Mouse (Mus musculus) neural tube, embryonic 13.5 days (tissue): Measurements from ENCODE around the gene Ston1. TPM values are rescaled to one million over a fixed set of nuclear protein-coding genes. Genes with fewer than 3 reads are reported as not detected.
A peak's percentile ranks its signal among the peaks of the same experiment; 100 is the strongest.

Experiments
- ATAC-seq: fragments of 200-750 bp; cut with Nextera tagmentation; 2 replicates; pipeline ENCODE4 v1.8.0; 2017; ENCODE audit warnings: low read depth, mild to moderate bottlenecking, moderate TSS enrichment, moderate library complexity
- H3K27ac ChIP-seq: fragments of 300-500 bp; sonication (generic); replicated peaks from 2 replicates; pipeline ENCODE4 v1.5.1; 2015; ENCODE audit warnings: moderate library complexity, mild to moderate bottlenecking, inconsistent platforms
- H3K27me3 ChIP-seq: fragments of 300-500 bp; sonication (generic); 2 replicates; pipeline ENCODE4 v1.6.1; 2015; ENCODE audit warnings: mild to moderate bottlenecking, inconsistent platforms
- H3K36me3 ChIP-seq: fragments of 300-500 bp; sonication (generic); 2 replicates; pipeline ENCODE4 v1.6.1; 2015; ENCODE audit warnings: mild to moderate bottlenecking, inconsistent platforms
- H3K4me1 ChIP-seq: fragments of 300-500 bp; sonication (generic); replicated peaks from 2 replicates; pipeline ENCODE4 v1.6.1; 2015; ENCODE audit warnings: inconsistent platforms
- H3K4me2 ChIP-seq: fragments of 300-500 bp; sonication (generic); 2 replicates; pipeline ENCODE4 v1.6.1; 2015; ENCODE audit warnings: inconsistent platforms, mild to moderate bottlenecking, moderate library complexity
- H3K4me3 ChIP-seq: fragments of 300-500 bp; sonication (generic); 2 replicates; pipeline ENCODE4 v1.5.1; 2015; ENCODE audit warnings: mild to moderate bottlenecking, inconsistent platforms
- H3K9ac ChIP-seq: fragments of 300-500 bp; sonication (generic); 2 replicates; pipeline ENCODE4 v1.6.1; 2015; ENCODE audit warnings: moderate library complexity, mild to moderate bottlenecking, inconsistent platforms
- H3K9me3 ChIP-seq: fragments of 300-500 bp; sonication (generic); 2 replicates; pipeline ENCODE4 v1.6.1; 2016; ENCODE audit warnings: inconsistent platforms
- WGBS: fragments of 180-500 bp; shearing (Covaris S2); methylation state at CpG from one replicate; pipeline ENCODE4 v1.1.7; 2015; 5-methylcytosine and 5-hydroxymethylcytosine counted together
- polyA plus RNA-seq: library from polyadenylated mRNA; unstranded; fragments of >200 nt; fragmentation: Nextera tagmentation; extraction: Ambion mirVana; gene quantifications from 2 replicates; pipeline ENCODE4 v1.2.1, GENCODE M21; 2015

The Ston1 gene
- polyA plus RNA-seq, 1 experiment from 2014 or later: 2.7 TPM

DNA sequence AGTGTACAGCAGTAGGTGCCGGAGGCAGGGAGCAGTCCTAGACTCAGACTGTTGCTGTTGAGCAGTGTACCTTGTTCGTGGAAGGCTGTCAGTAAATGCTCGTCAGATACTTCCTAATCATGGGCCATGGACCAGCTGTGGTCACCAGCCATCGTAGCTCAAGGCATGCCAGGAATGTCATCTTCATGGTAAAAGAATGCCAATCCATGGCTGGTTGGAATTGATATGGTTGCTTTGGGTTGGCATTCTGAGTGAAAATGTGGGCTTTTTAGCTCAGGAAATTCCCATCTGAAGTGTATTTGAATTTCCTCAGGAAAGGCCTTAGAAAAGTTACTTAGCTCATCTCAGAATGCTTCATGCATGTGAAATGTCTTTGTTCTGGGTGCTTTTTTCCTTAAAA lies 2.4 kb upstream of the Ston1 start:
- Histone ChIP-seq H3K9ac (no peak overlapping the region), H3K4me3 (no peak overlapping the region), H3K27ac (no peak overlapping the region), H3K4me1 (peaks cover 29% of the 10 kb centered on the region), H3K36me3 (peaks cover 13% of the 10 kb centered on the region; the same call in 1 of the 2 replicates), H3K4me2 (no peak overlapping the region), H3K27me3 (no peaks in the 10 kb centered on the region), H3K9me3 (no peaks in the 10 kb centered on the region)
- WGBS: 90% methylated on average over 4 of the region's 4 CpGs
- no peak for ATAC-seq

DNA sequence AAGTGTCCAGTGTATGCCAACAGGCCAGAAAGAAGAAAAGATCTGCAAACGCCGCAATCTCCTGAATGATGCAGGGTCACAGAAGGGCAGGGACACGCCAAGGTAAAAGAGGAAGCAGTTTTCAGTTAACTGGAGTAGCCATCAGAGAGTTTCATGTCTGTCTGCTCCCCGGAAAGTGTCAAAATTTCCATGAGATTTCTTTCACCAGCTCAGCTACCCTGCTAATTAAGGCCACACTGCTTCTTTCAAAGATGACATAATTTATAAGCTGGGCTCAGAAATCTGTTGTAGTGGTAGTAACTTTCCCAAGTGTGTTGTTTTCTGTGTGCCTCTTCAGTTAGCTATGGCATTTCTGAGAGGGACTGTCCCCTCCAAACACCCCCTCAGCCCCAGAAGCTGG lies 1.4 kb upstream of the Ston1 start:
- Histone ChIP-seq H3K9ac (no peak overlapping the region), H3K36me3 (peaks cover 10% of the 10 kb centered on the region; the same call in 1 of the 2 replicates), H3K27ac (no peak overlapping the region), H3K4me3 (no peak overlapping the region), H3K27me3 (no peaks in the 10 kb centered on the region), H3K9me3 (no peaks in the 10 kb centered on the region), H3K4me2 (no peak overlapping the region), H3K4me1 (peaks cover 34% of the 10 kb centered on the region)
- no peak for ATAC-seq
- 69% methylated on average over 4 of the region's 4 CpGs for WGBS

DNA sequence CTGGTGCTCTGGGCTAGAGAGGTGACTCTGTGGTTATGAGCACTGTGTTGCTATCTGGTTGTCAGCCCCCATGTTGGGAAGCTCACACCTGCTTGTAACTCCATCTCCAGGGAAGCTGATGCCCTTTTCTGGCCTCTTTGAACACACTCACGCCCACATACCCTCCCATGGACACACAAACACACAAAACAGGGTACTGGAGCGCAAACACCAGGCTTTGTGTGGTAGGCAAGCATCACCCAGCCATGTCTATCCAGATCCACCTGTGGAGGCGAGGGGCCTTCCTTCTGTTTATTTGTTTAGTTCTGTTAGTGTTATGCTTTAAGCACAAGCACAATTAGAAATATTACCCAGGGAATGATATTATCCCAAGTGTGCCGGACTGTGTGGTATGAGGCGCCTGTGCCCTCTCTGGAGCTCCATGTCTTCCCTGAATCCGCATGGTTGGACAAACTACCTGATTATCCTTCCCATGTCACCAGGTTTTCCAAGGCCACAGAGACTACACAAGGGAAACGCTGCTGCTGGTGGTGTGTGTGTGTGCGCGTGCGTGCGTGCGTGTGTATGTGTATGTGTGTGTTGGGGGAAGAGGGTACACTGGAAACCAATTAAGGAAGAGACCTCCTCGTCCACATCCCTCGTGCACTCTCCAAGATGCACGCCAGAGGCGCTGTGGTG lies 801 bp upstream of the Ston1 start:
- peaks cover 7% of the 10 kb centered on the region; the same call in 1 of the 2 replicates for H3K36me3 ChIP-seq
- H3K9ac ChIP-seq: peak overlapping the region; percentile 76
- 32% methylated on average over 16 of the region's 16 CpGs for WGBS

DNA sequence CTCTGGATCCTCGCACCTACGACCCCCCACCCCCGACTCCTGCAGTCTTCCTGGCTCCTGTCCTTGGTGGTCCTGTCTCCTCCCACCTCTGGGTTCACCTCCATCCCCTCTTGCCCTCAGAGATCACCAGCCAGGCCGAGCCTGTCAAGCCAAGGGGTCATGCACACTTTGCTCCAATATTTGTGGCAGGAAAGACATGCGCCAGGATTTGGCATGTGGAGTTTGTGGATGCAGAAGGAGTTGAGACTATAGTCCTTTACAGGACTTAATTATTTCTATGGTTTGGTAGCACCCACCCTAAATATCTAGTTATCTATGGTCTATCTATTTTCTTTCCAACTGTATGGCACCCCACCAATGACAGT lies 554 bp downstream of the Ston1 start:
- Histone ChIP-seq H3K27me3 (no peaks in the 10 kb centered on the region), H3K4me1 (peaks cover 36% of the 10 kb centered on the region), H3K27ac (peak overlapping the region; percentile 84), H3K36me3 (no peaks in the 10 kb centered on the region), H3K9me3 (no peaks in the 10 kb centered on the region), H3K9ac (peak overlapping the region; percentile 76), H3K4me3 (peak overlapping the region; percentile 51), H3K4me2 (peak overlapping the region; percentile 83)
- no peak for ATAC-seq
- 6% methylated on average over 5 of the region's 5 CpGs for WGBS

More for the DNA sequence above, 801 bp upstream of the Ston1 start:
- H3K4me3 ChIP-seq: peak overlapping the region; percentile 51
- no peaks in the 10 kb centered on the region for H3K27me3 ChIP-seq
- H3K4me2 ChIP-seq: peak overlapping the region; percentile 83
- H3K9me3 ChIP-seq: no peaks in the 10 kb centered on the region
- no peak for ATAC-seq
- peak overlapping the region; percentile 84 for H3K27ac ChIP-seq
- H3K4me1 ChIP-seq: peaks cover 36% of the 10 kb centered on the region

DNA sequence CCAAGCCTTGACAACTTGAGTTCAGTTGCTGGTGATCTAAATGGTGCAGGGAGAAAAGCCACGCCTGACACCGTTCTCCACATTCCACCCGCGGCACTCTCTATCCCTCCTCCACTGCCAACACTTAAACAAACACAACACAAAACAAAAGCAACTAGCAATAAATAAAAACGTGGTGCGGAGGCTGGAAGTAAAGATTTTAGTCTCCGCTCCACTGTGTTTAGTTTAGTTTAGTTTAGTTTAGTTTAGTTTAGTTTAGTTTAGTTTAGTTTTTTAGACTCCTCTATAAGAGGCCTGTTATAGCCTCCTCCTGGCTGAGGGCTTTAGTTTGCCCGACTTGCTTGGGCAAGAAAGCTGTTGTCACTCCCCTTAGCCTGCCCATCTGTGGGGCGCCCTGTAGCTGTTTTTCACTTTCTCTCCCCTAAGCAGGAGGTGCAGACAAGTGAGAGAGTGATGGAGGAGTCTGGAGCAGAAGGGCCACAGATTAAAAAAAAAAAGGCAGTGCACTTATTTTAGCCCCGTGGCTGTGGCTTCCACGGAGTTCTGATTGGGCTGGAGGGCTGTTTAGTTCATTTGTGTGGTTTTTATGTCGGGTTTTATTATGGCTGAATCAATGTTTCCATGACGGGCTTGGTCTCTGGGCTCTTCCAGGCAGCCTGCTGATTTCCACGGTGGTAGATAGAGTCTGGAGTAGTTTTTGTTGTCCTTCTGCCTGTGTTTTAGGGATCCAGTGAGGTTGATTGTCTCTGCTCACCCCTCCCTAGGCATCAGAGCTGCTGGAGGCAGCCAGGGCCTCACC lies 1.3 kb downstream of the Ston1 start:
- H3K4me2 ChIP-seq: peak overlapping the region; percentile 83
- peak overlapping the region; percentile 51 for H3K4me3 ChIP-seq
- H3K27ac ChIP-seq: peak overlapping the region; percentile 43
- WGBS: 9% methylated on average over 14 of the region's 14 CpGs
- peak overlapping the region; percentile 56 for H3K9ac ChIP-seq
- no peaks in the 10 kb centered on the region for H3K9me3 ChIP-seq
- no peak for ATAC-seq
- peaks cover 36% of the 10 kb centered on the region for H3K4me1 ChIP-seq
- no peaks in the 10 kb centered on the region for H3K27me3 ChIP-seq
- H3K36me3 ChIP-seq: no peaks in the 10 kb centered on the region

DNA sequence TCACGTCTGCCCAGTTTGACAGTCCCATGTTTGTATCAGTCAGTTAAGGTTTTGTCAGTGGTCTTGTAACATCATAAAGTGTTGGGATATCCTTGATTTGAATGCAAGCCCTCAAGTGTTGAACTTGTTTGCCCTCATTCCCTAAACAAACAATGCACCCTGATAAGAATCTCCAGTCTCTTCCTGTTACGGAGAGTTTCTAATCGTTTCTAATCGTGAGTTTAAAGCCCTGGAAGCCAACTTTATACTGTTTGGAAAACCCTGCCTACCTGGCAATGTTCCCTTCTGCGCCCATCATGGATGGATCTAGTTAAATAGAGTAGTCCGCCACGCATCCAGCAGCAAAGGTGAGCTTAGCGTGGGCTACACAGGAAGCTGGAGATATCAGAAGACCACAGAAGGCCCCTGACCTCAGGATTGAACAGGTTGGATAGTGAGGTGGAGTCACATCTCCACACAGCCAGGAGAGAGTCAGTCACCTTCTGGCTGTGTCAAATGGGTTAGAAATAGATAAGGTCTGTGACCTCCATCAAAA lies 3.1 kb downstream of the Ston1 start:
- H3K4me3 ChIP-seq: no peak overlapping the region
- H3K27ac ChIP-seq: no peak overlapping the region
- no peak for ATAC-seq
- no peaks in the 10 kb centered on the region for H3K27me3 ChIP-seq
- H3K9me3 ChIP-seq: no peaks in the 10 kb centered on the region
- no peaks in the 10 kb centered on the region for H3K36me3 ChIP-seq
- 91% methylated on average over 8 of the region's 8 CpGs for WGBS
- H3K4me2 ChIP-seq: no peak overlapping the region
- H3K4me1 ChIP-seq: peaks cover 36% of the 10 kb centered on the region
- H3K9ac ChIP-seq: no peak overlapping the region

DNA sequence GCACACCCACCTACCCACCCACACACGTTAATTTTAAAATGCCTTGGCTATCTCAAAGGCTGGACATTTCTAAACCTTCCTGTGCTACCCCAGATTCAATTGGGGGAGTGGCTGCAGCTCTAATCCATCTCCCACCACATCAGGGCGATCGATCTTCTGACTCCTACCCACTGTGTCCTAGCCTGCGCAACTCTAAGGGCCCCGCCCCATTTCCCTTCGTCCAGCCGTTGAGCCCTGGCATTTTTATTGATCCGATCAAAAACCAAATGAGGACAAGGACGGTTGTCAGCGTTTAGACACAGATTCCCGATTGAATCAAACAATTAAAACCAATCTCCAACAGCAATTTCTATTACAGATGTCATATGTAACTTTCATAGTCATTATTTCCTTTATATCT lies 6.5 kb downstream of the Ston1 start:
- 84% methylated on average over 11 of the region's 11 CpGs for WGBS
- Histone ChIP-seq H3K4me1 (peaks cover 14% of the 10 kb centered on the region), H3K27me3 (no peaks in the 10 kb centered on the region), H3K9me3 (no peaks in the 10 kb centered on the region), H3K36me3 (no peaks in the 10 kb centered on the region), H3K9ac (no peak overlapping the region), H3K27ac (no peak overlapping the region), H3K4me3 (no peak overlapping the region), H3K4me2 (no peak overlapping the region)
- no peak for ATAC-seq

DNA sequence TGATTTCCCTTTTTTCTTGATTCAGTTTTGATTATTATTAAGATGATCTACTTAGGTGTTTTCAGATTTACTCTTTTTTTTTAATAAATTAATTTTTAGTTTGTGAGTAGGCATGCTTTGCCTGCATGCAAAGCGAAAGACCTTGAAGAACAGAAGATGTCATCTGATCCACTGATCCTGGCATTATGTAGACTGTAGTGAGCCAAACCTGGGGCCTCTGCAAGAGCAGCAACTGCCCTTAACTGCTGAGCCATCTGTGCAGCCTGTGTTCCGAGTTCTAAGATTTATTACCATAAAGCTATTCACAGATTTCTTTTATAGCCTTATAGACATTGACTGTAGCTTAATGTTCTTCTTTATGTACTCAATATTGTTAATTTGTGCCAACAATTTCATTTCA lies 8.6 kb downstream of the Ston1 start:
- Histone ChIP-seq H3K9ac (no peak overlapping the region), H3K36me3 (no peaks in the 10 kb centered on the region), H3K27ac (no peak overlapping the region), H3K4me2 (no peak overlapping the region), H3K4me3 (no peak overlapping the region), H3K9me3 (no peaks in the 10 kb centered on the region), H3K4me1 (0 out of 2 replicates have a peak, but pooled peaks cover 2% of the 10 kb centered on the region), H3K27me3 (no peaks in the 10 kb centered on the region)
- ATAC-seq: no peak
- WGBS: 51% methylated on average over 2 of the region's 2 CpGs

DNA sequence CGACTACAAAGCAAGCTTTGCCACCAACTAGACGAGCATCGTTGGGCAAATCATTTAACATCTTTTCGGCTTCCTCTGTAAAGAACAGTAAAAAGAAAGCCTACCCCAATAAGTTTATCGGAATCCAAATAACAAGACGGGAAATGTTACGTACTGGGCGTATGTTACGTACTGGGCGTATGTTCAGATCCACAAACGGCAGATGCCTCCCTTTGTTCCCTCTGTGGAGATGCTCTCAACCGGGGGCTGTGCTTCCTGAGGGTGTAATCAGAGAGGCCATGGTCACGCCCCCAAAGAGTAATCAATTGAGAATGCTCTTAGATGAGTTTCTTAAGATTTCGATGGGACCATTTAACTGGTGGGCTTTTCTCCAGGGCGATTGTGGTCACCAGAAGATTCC lies 11.9 kb downstream of the Ston1 start:
- ATAC-seq: no peak
- Histone ChIP-seq H3K4me1 (no peaks in the 10 kb centered on the region), H3K36me3 (no peaks in the 10 kb centered on the region), H3K9ac (no peak overlapping the region), H3K4me2 (no peak overlapping the region), H3K9me3 (no peaks in the 10 kb centered on the region), H3K4me3 (no peak overlapping the region), H3K27me3 (no peaks in the 10 kb centered on the region), H3K27ac (no peak overlapping the region)
- 62% methylated on average over 15 of the region's 15 CpGs for WGBS

DNA sequence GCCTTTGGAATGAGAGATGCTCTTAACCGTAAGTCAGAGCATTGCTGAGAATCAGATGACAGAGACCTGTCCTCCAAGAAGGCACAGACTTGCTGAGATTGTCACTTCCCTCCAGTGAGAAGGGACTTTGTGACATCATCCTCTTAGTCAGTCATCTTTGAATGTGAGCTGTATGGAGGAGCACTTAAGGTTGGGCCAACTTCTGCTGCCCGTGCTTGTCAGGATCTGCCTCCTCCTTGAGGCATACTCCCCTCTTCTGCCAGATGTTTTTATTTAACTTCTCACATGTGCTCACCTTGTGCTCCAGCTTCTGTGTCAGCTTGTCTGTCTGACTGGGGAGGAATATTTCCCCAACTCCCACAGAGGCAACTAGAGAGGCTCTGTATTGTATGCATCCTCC lies 13.6 kb downstream of the Ston1 start:
- no peaks in the 10 kb centered on the region for H3K4me1 ChIP-seq
- no peaks in the 10 kb centered on the region for H3K36me3 ChIP-seq
- no peak overlapping the region for H3K4me3 ChIP-seq
- no peak overlapping the region for H3K9ac ChIP-seq
- H3K27ac ChIP-seq: no peak overlapping the region
- 88% methylated on average over 2 of the region's 2 CpGs for WGBS
- H3K4me2 ChIP-seq: no peak overlapping the region
- H3K9me3 ChIP-seq: no peaks in the 10 kb centered on the region
- ATAC-seq: no peak
- H3K27me3 ChIP-seq: no peaks in the 10 kb centered on the region

DNA sequence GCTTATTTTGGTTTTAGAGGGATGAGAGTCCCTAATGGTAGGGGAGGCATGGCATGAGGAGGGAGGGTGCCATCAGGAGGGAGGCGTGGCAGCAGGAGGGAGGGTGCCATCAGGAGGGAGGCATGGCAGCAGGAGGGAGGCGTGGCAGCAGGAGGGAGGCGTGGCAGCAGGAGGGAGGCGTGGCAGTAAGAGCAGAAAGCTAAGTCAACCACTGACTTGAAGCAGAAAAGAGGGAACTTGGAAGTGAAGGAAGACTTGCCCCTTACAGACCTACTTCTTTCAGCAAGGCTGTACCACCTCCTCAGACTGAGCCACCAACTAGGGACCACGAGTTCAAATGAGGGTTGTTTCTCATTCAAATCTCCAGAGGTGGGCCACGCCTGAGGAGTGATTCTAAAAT lies 15.7 kb downstream of the Ston1 start:
- H3K4me3 ChIP-seq: no peak overlapping the region
- ATAC-seq: no peak

DNA sequence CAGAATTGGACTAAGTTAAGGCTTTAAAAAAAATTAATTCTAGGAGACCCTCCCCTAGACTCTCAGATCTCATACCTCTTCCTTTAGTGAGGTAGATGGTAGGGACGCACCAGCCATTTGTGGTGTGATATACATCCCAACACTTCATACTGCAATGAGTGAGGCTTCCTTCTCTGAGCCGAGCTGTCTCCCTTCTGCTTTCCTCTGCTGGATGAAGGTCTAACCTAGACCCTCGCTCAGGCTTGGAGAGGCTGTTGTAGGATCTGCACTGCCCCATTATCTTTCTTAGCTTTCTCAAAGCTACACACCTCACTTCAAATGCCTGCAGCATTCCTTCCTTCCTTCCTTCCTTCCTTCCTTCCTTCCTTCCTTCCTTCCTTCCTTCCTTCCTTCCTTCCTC lies 16.2 kb downstream of the Ston1 start:
- Histone ChIP-seq H3K4me2 (no peak overlapping the region), H3K27ac (no peak overlapping the region), H3K36me3 (no peaks in the 10 kb centered on the region), H3K9me3 (no peaks in the 10 kb centered on the region), H3K27me3 (no peaks in the 10 kb centered on the region), H3K4me3 (no peak overlapping the region), H3K9ac (no peak overlapping the region), H3K4me1 (no peaks in the 10 kb centered on the region)
- WGBS: 94% methylated on average over 3 of the region's 3 CpGs
- no peak for ATAC-seq

More for the DNA sequence above, 15.7 kb downstream of the Ston1 start:
- no peaks in the 10 kb centered on the region for H3K36me3 ChIP-seq
- H3K9me3 ChIP-seq: no peaks in the 10 kb centered on the region
- H3K27me3 ChIP-seq: no peaks in the 10 kb centered on the region
- 58% methylated on average over 6 of the region's 6 CpGs for WGBS
- no peaks in the 10 kb centered on the region for H3K4me1 ChIP-seq
- H3K27ac ChIP-seq: no peak overlapping the region
- H3K9ac ChIP-seq: no peak overlapping the region
- no peak overlapping the region for H3K4me2 ChIP-seq
